ENCODE assay signal across 7 mouse cellular contexts in the genomic region with DNA sequence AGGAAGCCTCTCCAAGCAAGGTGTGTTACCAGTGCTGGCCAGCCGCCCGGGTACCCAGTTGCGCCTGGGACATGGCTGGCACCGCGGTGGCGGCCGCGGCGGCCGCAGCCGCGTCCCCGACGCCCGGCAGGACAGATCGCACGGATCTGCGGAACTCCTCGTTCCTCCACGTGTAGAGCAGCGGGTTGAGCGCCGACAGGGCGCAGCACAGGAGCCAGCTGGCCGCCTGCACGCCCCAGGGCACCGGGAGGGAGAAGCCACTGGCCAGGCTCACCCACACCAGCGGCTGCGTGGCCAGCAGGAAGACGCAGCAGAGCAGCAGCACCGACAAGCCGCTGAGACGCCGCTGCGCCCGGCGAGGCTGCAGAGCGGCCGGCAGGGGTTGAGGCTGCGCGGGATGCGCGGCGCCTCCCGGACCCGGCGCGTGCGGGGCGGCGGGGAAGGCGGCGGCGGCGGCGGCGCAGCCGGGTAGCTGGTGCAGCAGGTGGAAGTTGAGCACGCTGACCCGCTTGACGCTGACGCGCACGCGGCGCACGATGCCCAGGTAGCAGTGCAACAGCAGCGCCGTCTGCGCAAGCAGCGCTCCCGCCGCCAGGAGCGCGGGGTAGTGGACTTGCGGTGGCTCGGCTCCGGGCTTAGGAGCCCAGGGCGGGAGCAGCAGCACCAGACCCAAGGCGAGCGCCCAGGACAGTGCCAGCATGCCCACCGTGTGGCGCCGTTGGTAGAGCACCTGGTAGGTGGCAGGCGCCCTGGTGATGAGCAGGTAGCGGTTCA. TPM values are rescaled to one million over a fixed set of nuclear protein-coding genes. Genes with fewer than 3 reads are reported as not detected.
DNase-seq lines count a peak whose midpoint lies in the region; ATAC-seq and TF ChIP-seq lines count a peak whose summit lies in the region.

No protein-coding gene starts in this region.

- 2% methylated on average over 83 of the region's 86 CpGs for WGBS in bone marrow, adult 2 months
- under 1% methylated on average over 85 of the region's 86 CpGs for WGBS in intestine, embryonic 15.5 days
- under 1% methylated on average over 78 of the region's 86 CpGs for WGBS in limb, embryonic 12.5 days
- WGBS in midbrain, embryonic 11.5 days, result under 1% methylated on average over 69 of the region's 86 CpGs
- under 1% methylated on average over 86 of the region's 86 CpGs for WGBS in stomach, embryonic 14.5 days

- TF ChIP-seq POLR2A in bone marrow, adult 2 months (IDR thresholded peaks at IDR 0.05; ENCODE audit: borderline replicate concordance, control insufficient read depth, low read depth, low read length), result no peak

- H3K4me3 ChIP-seq in bone marrow, adult 2 months (replicated peaks; ENCODE audit: control insufficient read depth, low read depth, low read length), result no peak overlapping the region
- H3K4me3 ChIP-seq in intestine, embryonic 15.5 days (replicated peaks), result peak overlapping the region; percentile 50
- peak overlapping the region; percentile 58 for H3K4me3 ChIP-seq in limb, embryonic 12.5 days (replicated peaks)
- H3K4me3 ChIP-seq in midbrain, embryonic 11.5 days (ENCODE audit: low read depth, low read length), result peak overlapping the region; percentile 57
- peak overlapping the region; percentile 53 for H3K4me3 ChIP-seq in stomach, embryonic 14.5 days (ENCODE audit: low read depth, low read length)

- no peaks in the 10 kb centered on the region for H3K4me1 ChIP-seq in bone marrow, adult 2 months (ENCODE audit: control insufficient read depth, insufficient read depth, low read length)
- H3K4me1 ChIP-seq in intestine, embryonic 15.5 days (replicated peaks), result peaks cover 22% of the 10 kb centered on the region
- peaks cover 20% of the 10 kb centered on the region for H3K4me1 ChIP-seq in limb, embryonic 12.5 days (replicated peaks)
- H3K4me1 ChIP-seq in midbrain, embryonic 11.5 days (ENCODE audit: control insufficient read depth, insufficient read depth, low read length), result peaks cover 15% of the 10 kb centered on the region
- peaks cover 16% of the 10 kb centered on the region for H3K4me1 ChIP-seq in stomach, embryonic 14.5 days (ENCODE audit: control insufficient read depth, insufficient read depth, low read length)

- peak overlapping the region; percentile 50 for H3K9ac ChIP-seq in intestine, embryonic 15.5 days
- peak overlapping the region; percentile 61 for H3K9ac ChIP-seq in limb, embryonic 12.5 days (replicated peaks)
- H3K9ac ChIP-seq in midbrain, embryonic 11.5 days (ENCODE audit: low read length), result peak overlapping the region; percentile 33; the same call in 1 of the 2 replicates
- peak overlapping the region; percentile 42; the same call in 1 of the 2 replicates for H3K9ac ChIP-seq in stomach, embryonic 14.5 days (replicated peaks; ENCODE audit: low read depth, low read length)

- peaks cover 22% of the 10 kb centered on the region for H3K27me3 ChIP-seq in intestine, embryonic 15.5 days (replicated peaks)
- H3K27me3 ChIP-seq in limb, embryonic 12.5 days, result peaks cover 62% of the 10 kb centered on the region
- H3K27me3 ChIP-seq in midbrain, embryonic 11.5 days (ENCODE audit: control insufficient read depth, insufficient read depth, low read length), result peaks cover 44% of the 10 kb centered on the region
- peaks cover 32% of the 10 kb centered on the region for H3K27me3 ChIP-seq in stomach, embryonic 14.5 days (ENCODE audit: control insufficient read depth, insufficient read depth, low read length)

- DNase-seq in cerebellum, postnatal 4 days (ENCODE audit: low spot score in 2 of 2), result peak; percentile 22 to 35
- DNase-seq in gastrocnemius, postnatal 25 days, result peak; percentile 23
- peak; percentile 95 for DNase-seq in midbrain, embryonic 11.5 days (ENCODE audit: low spot score, missing footprints)

- H3K27ac ChIP-seq in bone marrow, adult 2 months (ENCODE audit: control insufficient read depth, insufficient read depth, low read depth, low read length, poor library complexity), result peak overlapping the region; percentile 0; the same call in 1 of the 2 replicates
- no peak overlapping the region for H3K27ac ChIP-seq in intestine, embryonic 15.5 days
- H3K27ac ChIP-seq in limb, embryonic 12.5 days, result no peak overlapping the region
- no peak overlapping the region for H3K27ac ChIP-seq in midbrain, embryonic 11.5 days (ENCODE audit: low read depth, low read length)
- no peak overlapping the region for H3K27ac ChIP-seq in stomach, embryonic 14.5 days (ENCODE audit: low read length)

- H3K9me3 ChIP-seq in intestine, embryonic 15.5 days, result no peaks in the 10 kb centered on the region
- no peaks in the 10 kb centered on the region for H3K9me3 ChIP-seq in limb, embryonic 12.5 days
- no peaks in the 10 kb centered on the region for H3K9me3 ChIP-seq in midbrain, embryonic 11.5 days (ENCODE audit: control insufficient read depth, low read length)
- H3K9me3 ChIP-seq in stomach, embryonic 14.5 days (ENCODE audit: control insufficient read depth, low read depth, low read length), result no peaks in the 10 kb centered on the region

- peak; percentile 75 for ATAC-seq in intestine, embryonic 15.5 days
- peak; percentile 61 for ATAC-seq in limb, embryonic 12.5 days (ENCODE audit: insufficient number of reproducible peaks, insufficient read depth, low FRiP score, low TSS enrichment, low read depth)
- ATAC-seq in midbrain, embryonic 11.5 days (ENCODE audit: low FRiP score), result peak; percentile 77
- ATAC-seq in stomach, embryonic 14.5 days (ENCODE audit: insufficient number of reproducible peaks, insufficient read depth, low FRiP score, low read depth), result peak; percentile 54; the same call in 1 of the 2 replicates

- no peak for TF ChIP-seq CTCF in bone marrow, adult 2 months (IDR thresholded peaks at IDR 0.05; ENCODE audit: control insufficient read depth, insufficient read depth, low read length)

- no peaks in the 10 kb centered on the region for H3K36me3 ChIP-seq in intestine, embryonic 15.5 days
- H3K36me3 ChIP-seq in limb, embryonic 12.5 days, result no peaks in the 10 kb centered on the region
- no peaks in the 10 kb centered on the region for H3K36me3 ChIP-seq in midbrain, embryonic 11.5 days (ENCODE audit: control insufficient read depth, insufficient read depth, low read length)
- no peaks in the 10 kb centered on the region for H3K36me3 ChIP-seq in stomach, embryonic 14.5 days (ENCODE audit: control insufficient read depth, insufficient read depth, low read length)

- peak overlapping the region; percentile 99 for H3K4me2 ChIP-seq in intestine, embryonic 15.5 days (replicated peaks)
- peak overlapping the region; percentile 99 for H3K4me2 ChIP-seq in limb, embryonic 12.5 days
- peak overlapping the region; percentile 95 for H3K4me2 ChIP-seq in midbrain, embryonic 11.5 days
- peak overlapping the region; percentile 98 for H3K4me2 ChIP-seq in stomach, embryonic 14.5 days (replicated peaks; ENCODE audit: low read depth, low read length)

RNA-seq across cellular contexts. Expression of a gene that starts 1.6 kb away (rescaled TPM):
- 1.00 and 1.0 TPM in 2 replicates for polyA plus RNA-seq in bone marrow, adult 2 months (2011; ENCODE audit: insufficient read depth, insufficient read length, low replicate concordance, missing spikeins)
- total RNA-seq in gastrocnemius, postnatal 25 days (2021), result not detected
- polyA plus RNA-seq in intestine, embryonic 15.5 days (2015; fragmentation: Nextera tagmentation; extraction: Ambion mirVana), result 1.4 and 1.5 TPM in 2 replicates
- polyA plus RNA-seq in limb, embryonic 12.5 days (2016; fragmentation: Nextera tagmentation; extraction: Ambion mirVana), result 1.2 and 1.8 TPM in 2 replicates
- polyA plus RNA-seq in midbrain, embryonic 11.5 days (2014; fragmentation: Nextera tagmentation; extraction: Ambion mirVana), result 0.05 TPM in 1 of 2 replicates, not detected in the other
- polyA plus RNA-seq in stomach, embryonic 14.5 days (2014; fragmentation: Nextera tagmentation; extraction: Ambion mirVana), result 2.1 and 3.7 TPM in 2 replicates

Comparison
In these comparisons a context has a peak if more than half of its experiments do, and no peak if none do; other contexts are left out.
1. DNase-seq: peak in every context shown above with its lines; median percentile 95 in midbrain, embryonic 11.5 days; 28 in cerebellum, postnatal 4 days; 23 in gastrocnemius, postnatal 25 days.